Mouse (Mus musculus): ENCODE data around the gene Epsti1.

DNA sequence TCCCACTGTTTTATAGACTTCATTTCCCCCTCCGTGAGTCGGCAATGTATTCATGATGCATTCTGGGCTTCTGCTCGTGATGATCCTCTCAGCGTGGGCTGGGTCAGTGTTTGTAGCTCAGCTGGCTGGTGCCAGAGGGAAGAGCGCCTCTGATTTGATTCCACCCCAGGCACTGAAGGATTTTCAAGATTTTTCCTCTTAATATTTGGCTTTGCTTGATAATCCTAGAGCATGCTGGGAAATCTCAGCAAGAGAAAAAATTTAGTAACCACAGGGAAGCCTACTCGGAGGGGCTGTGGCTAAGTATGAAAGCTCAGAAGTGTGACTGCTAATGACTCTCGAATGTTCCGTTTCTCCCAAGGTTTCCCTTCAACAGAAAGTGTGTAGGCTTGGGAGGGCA, 134.8 kb downstream of the Epsti1 start:
- TF ChIP-seq POLR2A (IDR thresholded peaks at IDR 0.05; ENCODE audit: insufficient read depth, low read depth, low read length) (no peak), CTCF (IDR thresholded peaks at IDR 0.05; ENCODE audit: insufficient read depth, low read depth, low read length) (no peak)

All from olfactory bulb, adult 2 months (tissue).